Mouse (Mus musculus) large intestine, adult 2 months (tissue): ENCODE results near the gene Plpp2. TPM values are rescaled to one million over a fixed set of nuclear protein-coding genes. Genes with fewer than 3 reads are reported as not detected.

Source experiments
- DNase-seq: peaks from one replicate; pipeline ENCODE4 v3.0.0-alpha.2; 2012; ENCODE audit warnings: low read depth, low spot score
- WGBS: fragments of 180-500 bp; shearing (Covaris S2); methylation state at CpG from one replicate; pipeline ENCODE4 v1.1.7; 2018; 5-methylcytosine and 5-hydroxymethylcytosine counted together
- polyA plus RNA-seq: library from polyadenylated mRNA; depleted of rRNA; stranded (reverse); fragments of >200 nt; gene quantifications from 2 replicates; pipeline ENCODE4 v1.2.3, GENCODE M21; 2012; rRNA removed

Plpp2 gene
- polyA plus RNA-seq = 288 and 296 TPM in 2 replicates

GRCm38 (mm10) chr10:79533126-79533911 lies at the start of gene Plpp2:
Gene Plpp2, minus strand, starts transcription at chr10:79533796.
- peak; percentile 89 for DNase-seq
- WGBS = under 1% methylated on average over 52 of the region's 52 CpGs

DNA sequence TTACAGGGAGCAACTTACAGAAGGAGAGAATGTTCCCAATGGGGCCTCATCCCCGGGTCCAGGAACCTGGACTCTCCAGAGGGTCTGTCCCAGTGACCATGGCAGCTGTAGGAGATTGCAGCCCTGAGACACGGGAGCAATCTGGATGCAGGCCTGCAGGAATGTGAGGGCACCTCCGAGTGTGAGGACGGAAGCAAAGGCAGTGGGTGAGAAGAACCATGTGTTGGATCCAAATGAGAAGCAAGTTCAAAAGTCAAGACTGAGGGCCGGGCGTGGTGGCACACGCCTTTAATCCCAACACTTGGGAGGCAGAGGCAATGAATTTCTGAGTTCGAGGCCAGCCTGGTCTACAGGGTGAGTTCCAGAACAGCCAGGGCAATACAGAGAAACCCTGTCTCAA lies 47.9 kb upstream of the Plpp2 start:
- no peak for DNase-seq
- 70% methylated on average over 8 of the region's 8 CpGs for WGBS

- 51% methylated on average over 6 of the region's 6 CpGs for WGBS
- DNase-seq = no peak
Observed at GRCm38 (mm10) chr10:79580811-79581210, 47.2 kb upstream of the Plpp2 start.

GRCm38 (mm10) chr10:79580356-79580755 lies 46.8 kb upstream of the Plpp2 start:
- WGBS = 75% methylated on average over 7 of the region's 7 CpGs
- DNase-seq = no peak

- no peak for DNase-seq
- WGBS = 74% methylated on average over 12 of the region's 12 CpGs
Observed at GRCm38 (mm10) chr10:79579781-79580180, 46.2 kb upstream of the Plpp2 start.

DNA sequence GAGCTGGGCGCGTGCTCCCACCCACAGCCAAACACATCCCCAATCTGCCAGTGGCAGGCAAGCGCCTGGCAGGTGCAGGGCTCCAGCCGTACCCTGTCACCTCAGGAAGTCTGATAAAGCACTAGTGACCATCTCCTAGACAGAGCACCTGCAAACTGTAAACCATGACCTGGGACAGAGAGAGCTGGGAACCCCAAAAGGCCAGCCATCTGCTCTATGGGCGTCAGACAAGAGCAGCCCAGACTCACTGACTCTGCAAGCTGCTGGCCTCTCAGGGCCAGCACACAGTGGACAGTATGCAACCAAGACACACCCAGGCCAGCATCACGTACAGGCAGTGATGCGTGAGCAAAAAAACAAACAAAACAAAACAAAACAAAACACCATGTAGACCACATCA lies 45.3 kb upstream of the Plpp2 start:
- DNase-seq = no peak
- 63% methylated on average over 7 of the region's 7 CpGs for WGBS

GRCm38 (mm10) chr10:79578276-79578675 lies 44.7 kb upstream of the Plpp2 start:
- DNase-seq = no peak
- WGBS = 80% methylated on average over 9 of the region's 9 CpGs

- DNase-seq = no peak
- WGBS = 69% methylated on average over 4 of the region's 4 CpGs
Observed at GRCm38 (mm10) chr10:79577376-79577775, 43.8 kb upstream of the Plpp2 start.

- no peak for DNase-seq
- WGBS = 57% methylated on average over 6 of the region's 6 CpGs
Observed at GRCm38 (mm10) chr10:79575754-79576153, 42.2 kb upstream of the Plpp2 start.

GRCm38 (mm10) chr10:79574796-79575195 lies 41.2 kb upstream of the Plpp2 start:
- DNase-seq = no peak
- 80% methylated on average over 6 of the region's 6 CpGs for WGBS

DNA sequence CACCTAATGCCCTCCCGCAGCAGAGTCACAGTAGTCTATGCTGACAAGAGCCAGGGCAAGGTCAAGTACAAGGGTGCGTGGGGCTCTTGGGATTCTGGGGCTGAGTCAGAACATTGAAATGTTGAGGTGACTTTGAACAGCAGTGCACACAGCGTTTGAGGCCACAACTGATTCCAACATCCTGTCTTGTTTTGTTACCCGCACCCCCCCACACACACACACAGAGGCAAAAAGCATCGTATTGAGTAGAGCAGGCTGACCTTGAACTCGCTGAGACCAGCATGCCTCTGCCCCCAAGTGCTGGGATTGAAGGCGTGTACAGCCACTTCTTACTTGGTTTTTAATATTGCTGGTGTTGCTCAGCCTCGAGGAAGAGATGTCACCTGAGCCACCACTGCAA lies 40.8 kb upstream of the Plpp2 start:
- WGBS = 66% methylated on average over 8 of the region's 8 CpGs
- no peak for DNase-seq

DNA sequence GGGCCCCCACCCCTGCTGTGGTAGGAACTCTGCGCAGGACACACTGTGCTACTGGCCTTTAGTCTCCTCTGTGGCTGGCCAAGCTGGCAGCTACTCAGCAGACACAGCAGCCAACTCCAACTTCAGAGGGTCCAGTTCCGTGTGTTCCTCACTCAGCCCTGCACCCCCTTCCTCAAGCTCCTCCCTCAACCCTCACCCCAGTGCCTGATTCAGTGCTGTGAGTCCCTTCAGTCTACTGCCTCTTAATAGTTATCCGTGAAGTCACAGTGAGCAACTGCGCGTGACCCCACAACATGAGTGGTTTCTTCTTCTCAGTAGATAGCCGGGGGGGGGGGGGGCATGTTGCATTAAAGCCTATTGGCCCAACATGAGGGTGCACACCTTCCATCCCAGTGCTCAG lies 40.0 kb upstream of the Plpp2 start:
- 85% methylated on average over 6 of the region's 6 CpGs for WGBS
- no peak for DNase-seq

- DNase-seq = no peak
- WGBS = 96% methylated on average over 2 of the region's 2 CpGs
Observed at GRCm38 (mm10) chr10:79571314-79571713, 37.7 kb upstream of the Plpp2 start.

GRCm38 (mm10) chr10:79569921-79570320 lies 36.3 kb upstream of the Plpp2 start:
- DNase-seq = no peak
- 88% methylated on average over 5 of the region's 5 CpGs for WGBS

GRCm38 (mm10) chr10:79559716-79560115 lies 26.1 kb upstream of the Plpp2 start:
- no peak for DNase-seq
- WGBS = 84% methylated on average over 2 of the region's 2 CpGs

DNA sequence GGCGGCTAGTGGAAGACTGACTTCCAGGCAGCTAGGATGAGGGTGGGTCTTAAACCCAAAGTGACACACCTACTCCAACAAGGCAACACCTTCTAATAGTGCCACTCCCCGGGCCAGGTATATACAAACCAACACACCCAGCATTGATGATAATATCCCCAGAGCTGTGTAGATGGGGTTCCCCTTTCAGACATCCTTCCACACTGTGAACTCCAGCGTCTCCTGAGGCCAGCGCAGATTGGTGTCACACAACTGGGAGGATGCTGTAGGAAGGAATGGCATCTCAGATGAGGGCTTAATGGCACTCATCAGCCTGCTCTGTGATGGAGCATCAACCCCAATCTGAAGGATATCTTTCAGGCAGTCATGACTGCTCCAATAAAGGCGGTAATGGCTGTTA lies 23.9 kb upstream of the Plpp2 start:
- DNase-seq = no peak

DNA sequence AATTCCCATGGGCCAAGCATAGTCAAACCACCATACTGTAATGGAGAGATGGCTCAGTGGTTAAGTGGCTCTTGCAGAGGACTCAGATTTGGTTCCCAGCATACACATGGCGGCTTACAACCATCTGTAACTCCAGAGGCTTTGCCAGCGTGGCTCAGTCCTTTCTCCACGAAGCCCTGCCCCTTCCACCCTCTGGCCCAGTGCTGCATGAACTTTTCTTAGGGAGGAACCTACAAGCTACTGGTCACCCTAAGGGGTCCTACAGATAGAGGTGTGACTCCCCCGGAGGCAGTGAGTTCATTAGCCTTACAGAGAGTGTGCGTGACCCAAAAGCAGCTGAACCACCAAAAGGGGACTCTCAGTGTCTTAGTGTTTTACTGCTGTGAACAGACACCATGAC lies 23.4 kb upstream of the Plpp2 start:
- WGBS = 93% methylated on average over 5 of the region's 5 CpGs

More for the DNA sequence above, 23.9 kb upstream of the Plpp2 start:
- 86% methylated on average over 5 of the region's 5 CpGs for WGBS

DNA sequence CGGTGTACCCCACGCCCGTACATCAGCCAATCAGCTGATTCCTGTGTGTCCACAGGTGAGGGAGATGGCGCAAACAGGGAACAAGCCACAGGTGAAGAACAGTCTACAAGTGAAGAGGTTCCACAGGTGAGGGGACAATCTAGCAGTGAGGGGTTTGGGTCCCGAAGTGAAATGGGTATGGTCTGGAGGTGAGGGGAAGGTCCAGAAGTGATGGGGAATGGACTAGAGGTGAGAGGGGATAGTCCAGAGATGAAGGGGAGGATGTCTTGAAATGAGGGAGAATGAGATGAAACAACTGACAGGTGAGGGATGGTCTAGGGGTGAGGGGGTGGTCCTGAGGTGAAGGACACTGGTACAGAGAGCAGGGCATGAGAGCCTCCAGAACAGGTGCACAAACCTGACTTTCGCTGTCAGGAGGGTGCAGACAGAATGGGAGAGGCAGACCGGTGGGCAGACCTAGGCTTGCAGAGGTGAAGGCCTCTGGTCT lies 21.7 kb upstream of the Plpp2 start:
- DNase-seq = no peak
- 26% methylated on average over 7 of the region's 7 CpGs for WGBS

More for the DNA sequence above, 23.4 kb upstream of the Plpp2 start:
- no peak for DNase-seq

- no peak for DNase-seq
- under 1% methylated on average over 106 of the region's 108 CpGs for WGBS
Observed at GRCm38 (mm10) chr10:79554330-79555237, 21.0 kb upstream of the Plpp2 start, which contains the start of gene Mier2. Gene Mier2, minus strand, starts transcription at chr10:79555199.

- 31% methylated on average over 10 of the region's 10 CpGs for WGBS
- no peak for DNase-seq
Observed at GRCm38 (mm10) chr10:79553691-79554090, 20.1 kb upstream of the Plpp2 start.
